Mouse (Mus musculus): ENCODE measurements around the gene Ccdc78.
"Not testable (repeated sequence)": the region's sequence is repeated elsewhere in the genome, so short reads cannot be mapped to it uniquely, and the experiment has no call there.

Gene Ccdc78

GRCm38 (mm10) chr17:25786280-25786679, at the start of gene Ccdc78:
Gene Ccdc78, plus strand, starts transcription at chr17:25786580.
- no peak for DNase-seq (ENCODE audit: low spot score in 2 of 2)

- no peak for DNase-seq (ENCODE audit: low spot score in 2 of 2)
Observed at GRCm38 (mm10) chr17:25738861-25739260, 47.5 kb upstream of the Ccdc78 start.

- DNase-seq (ENCODE audit: low spot score in 2 of 2) = not testable (repeated sequence)
Observed at GRCm38 (mm10) chr17:25741471-25741870, 44.9 kb upstream of the Ccdc78 start.

GRCm38 (mm10) chr17:25743831-25744230, 42.5 kb upstream of the Ccdc78 start:
- DNase-seq (ENCODE audit: low spot score in 2 of 2) = no peak

- no peak for DNase-seq (ENCODE audit: low spot score in 2 of 2)
Observed at GRCm38 (mm10) chr17:25744311-25744710, 42.1 kb upstream of the Ccdc78 start.

- no peak for DNase-seq (ENCODE audit: low spot score in 2 of 2)
Observed at GRCm38 (mm10) chr17:25748238-25748637, 38.1 kb upstream of the Ccdc78 start.

GRCm38 (mm10) chr17:25749314-25749713, 37.1 kb upstream of the Ccdc78 start:
- no peak for DNase-seq (ENCODE audit: low spot score in 2 of 2)

GRCm38 (mm10) chr17:25751446-25751845, 34.9 kb upstream of the Ccdc78 start:
- DNase-seq (ENCODE audit: low spot score in 2 of 2) = no peak

- DNase-seq (ENCODE audit: low spot score in 2 of 2) = no peak
Observed at GRCm38 (mm10) chr17:25754241-25754640, 32.1 kb upstream of the Ccdc78 start, which contains the start of gene Msln. Gene Msln, minus strand, starts transcription at chr17:25754378.

GRCm38 (mm10) chr17:25755086-25755485, 31.3 kb upstream of the Ccdc78 start:
- no peak for DNase-seq (ENCODE audit: low spot score in 2 of 2)

- DNase-seq (ENCODE audit: low spot score in 2 of 2) = no peak
Observed at GRCm38 (mm10) chr17:25755627-25756377, 30.6 kb upstream of the Ccdc78 start.

GRCm38 (mm10) chr17:25756378-25757242, 29.8 kb upstream of the Ccdc78 start:
- no peak for DNase-seq (ENCODE audit: low spot score in 2 of 2)

- no peak for DNase-seq (ENCODE audit: low spot score in 2 of 2)
Observed at GRCm38 (mm10) chr17:25757691-25758090, 28.7 kb upstream of the Ccdc78 start.

GRCm38 (mm10) chr17:25760148-25760547, 26.2 kb upstream of the Ccdc78 start:
- peak in 1 of 2 experiments; percentile 47 for DNase-seq (ENCODE audit: low spot score in 2 of 2)

- no peak for DNase-seq (ENCODE audit: low spot score in 2 of 2)
Observed at GRCm38 (mm10) chr17:25761561-25761970, 24.8 kb upstream of the Ccdc78 start.

- no peak for DNase-seq (ENCODE audit: low spot score in 2 of 2)
Observed at GRCm38 (mm10) chr17:25762591-25762990, 23.8 kb upstream of the Ccdc78 start.

- DNase-seq (ENCODE audit: low spot score in 2 of 2) = no peak
Observed at GRCm38 (mm10) chr17:25765886-25766285, 20.5 kb upstream of the Ccdc78 start.

GRCm38 (mm10) chr17:25769331-25769730, 17.0 kb upstream of the Ccdc78 start:
- no peak for DNase-seq (ENCODE audit: low spot score in 2 of 2)

GRCm38 (mm10) chr17:25773549-25774120, 12.7 kb upstream of the Ccdc78 start, which contains the start of gene Narfl:
Gene Narfl, plus strand, starts transcription at chr17:25773776.
- peak; percentile 96 for DNase-seq (ENCODE audit: low spot score in 2 of 2)

GRCm38 (mm10) chr17:25775318-25776062, 10.9 kb upstream of the Ccdc78 start:
- DNase-seq (ENCODE audit: low spot score in 2 of 2) = no peak

GRCm38 (mm10) chr17:25777948-25778347, 8.4 kb upstream of the Ccdc78 start:
- no peak for DNase-seq (ENCODE audit: low spot score in 2 of 2)

Measured in right cerebral cortex, postnatal 36 days (tissue).